Mouse (Mus musculus): Measurements from ENCODE around the gene Esrrg.

The Esrrg gene

DNA sequence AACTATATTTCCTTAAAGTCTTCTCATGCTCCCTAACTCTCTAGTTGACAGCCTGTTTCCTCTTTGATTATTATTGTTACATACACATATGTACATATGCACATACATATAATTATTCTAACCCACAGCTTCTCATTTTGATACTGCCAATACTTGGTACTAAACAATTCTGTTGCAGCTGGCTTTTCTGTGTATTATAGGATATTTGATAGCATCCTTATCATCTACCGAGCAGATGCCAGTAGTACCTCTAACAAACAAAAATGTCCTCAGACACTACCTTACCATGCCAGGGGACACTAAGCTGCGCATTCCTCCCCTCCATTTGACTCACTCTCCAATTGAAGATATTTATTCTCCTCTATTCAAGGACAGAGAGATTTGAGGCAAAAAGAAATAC lies 543.4 kb downstream of the Esrrg start:
- DNase-seq (ENCODE audit: low read depth, low spot score), result no peak

DNA sequence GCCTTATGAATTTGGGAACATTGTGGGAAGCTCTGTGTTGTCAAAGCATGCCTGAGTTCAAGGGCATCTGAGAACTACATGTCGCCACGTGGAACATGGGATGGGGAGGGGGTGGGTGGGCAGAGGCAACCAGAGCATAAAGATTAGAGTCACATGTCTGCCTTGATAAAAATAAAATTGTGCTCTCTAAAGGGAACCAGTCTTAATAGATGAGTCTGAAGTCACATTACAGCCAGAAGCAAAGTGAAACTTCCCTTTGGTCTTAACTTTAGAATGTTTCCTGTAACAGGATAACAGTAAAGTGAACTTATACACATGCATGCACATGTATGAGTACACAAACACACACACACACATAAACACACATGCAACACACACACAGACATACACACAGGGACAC lies 545.1 kb downstream of the Esrrg start:
- no peak for DNase-seq (ENCODE audit: low read depth, low spot score)

DNA sequence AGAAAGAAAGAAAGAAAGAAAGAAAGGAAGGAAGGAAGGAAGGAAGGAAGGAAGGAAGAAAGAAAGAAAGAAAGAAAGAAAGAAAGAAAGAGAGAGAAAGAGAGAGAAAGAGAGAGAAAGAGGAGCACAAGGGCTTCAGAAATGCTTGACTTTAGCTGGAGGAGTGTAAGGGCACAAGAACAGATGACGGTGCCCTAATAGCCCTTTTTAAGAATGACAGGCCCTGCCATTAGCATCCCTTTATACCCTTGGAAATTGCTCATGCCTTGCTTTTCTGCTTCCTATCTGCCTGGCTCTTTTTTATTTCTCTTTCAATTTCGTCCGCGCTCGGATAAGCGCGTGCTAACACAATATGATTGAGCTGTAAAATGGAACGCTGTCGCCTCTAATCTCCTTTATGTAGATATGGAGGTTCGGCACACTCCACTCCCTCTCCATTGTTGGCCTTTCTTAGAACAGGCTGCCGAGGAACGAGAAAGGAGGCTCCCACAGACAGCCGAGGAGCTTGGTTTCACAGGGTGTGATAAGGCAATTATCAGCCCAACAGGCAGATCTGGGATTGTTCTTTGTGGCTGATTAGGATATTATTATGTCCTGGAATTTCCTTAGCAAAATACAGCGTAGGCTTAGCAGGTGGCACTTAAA lies 546.0 kb downstream of the Esrrg start:
- DNase-seq (ENCODE audit: low read depth, low spot score), result no peak

DNA sequence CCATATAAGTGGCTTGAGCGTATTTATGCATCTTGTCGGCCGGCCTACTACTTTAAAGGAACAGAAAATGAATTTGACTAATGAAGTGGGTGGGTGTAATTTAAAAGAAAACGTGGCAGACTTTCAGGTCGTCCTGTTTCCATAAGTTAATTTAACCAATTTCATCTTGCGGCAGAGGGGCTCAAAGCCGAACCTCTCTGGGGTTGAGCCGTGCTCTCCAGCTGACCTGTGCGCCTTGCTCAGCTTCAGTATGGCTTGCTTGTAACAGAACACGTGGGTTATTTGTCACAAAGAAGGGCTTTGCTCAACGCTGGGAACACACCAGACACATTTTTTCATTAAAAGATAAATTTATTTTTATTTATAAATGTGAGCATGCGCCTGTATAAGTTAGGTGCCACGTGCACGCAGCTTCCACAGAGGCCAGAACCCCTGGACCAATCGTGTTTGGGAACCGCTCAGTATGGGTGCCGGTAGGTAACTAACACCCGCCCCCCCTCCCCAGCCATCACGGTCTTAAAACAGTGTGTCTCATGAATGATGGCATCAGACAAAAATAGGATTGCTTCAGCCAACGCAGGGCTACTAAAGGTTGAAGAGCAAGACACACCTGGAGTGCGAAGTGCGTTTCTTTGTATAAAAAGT lies 546.7 kb downstream of the Esrrg start:
- no peak for DNase-seq (ENCODE audit: low read depth, low spot score)

DNA sequence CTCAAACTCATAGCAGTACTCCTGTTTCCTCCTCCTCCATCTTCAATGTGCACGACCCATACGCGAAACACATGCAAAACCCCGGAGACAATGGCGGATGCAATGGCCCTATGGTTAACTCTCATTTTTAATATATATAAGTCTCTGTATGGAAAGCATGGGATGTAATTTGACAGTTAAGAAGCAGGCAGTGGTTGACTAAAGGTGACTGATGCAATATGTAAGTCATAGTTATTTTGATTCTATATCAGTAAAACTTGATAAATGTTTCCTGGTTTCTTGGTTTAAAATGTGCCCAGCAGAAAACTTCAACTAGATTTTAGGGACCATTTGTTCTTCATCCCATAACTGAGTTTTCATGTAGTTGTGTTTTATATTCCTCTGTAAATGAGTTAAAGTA lies 547.9 kb downstream of the Esrrg start:
- DNase-seq (ENCODE audit: low read depth, low spot score), result no peak

DNA sequence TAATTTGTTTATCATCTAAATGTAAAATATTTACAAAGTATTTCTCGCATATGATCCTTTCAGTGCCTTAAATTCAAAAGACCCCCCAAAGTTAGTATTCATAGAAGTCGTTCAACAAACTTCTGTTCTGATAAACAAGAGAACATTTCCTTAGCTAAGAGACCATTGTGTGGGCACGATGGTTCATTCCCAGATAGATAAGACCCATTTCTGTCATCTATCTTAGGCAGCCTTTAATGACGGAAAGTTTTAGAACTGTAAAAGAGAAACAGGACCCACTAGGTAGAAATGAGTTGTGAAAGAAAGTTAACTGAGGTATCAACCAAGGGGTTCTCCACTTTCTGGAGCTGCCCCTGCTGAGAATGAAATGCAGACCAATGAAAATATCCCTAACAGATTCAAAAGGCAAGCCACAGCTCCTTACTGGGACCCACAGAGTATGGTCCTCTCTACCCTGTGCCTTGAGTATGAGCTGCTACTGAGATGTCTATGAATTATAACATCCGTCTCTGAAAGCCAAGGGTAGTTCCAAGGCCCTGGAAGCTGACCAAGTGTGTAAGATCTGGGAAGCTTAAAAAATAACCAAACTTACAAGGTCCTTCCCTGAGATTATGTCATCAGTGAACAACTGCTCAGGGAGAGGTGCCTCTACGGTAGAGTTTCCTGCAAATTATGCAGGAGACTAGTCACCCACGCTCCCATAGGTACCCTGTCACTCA lies 548.8 kb downstream of the Esrrg start:
- DNase-seq (ENCODE audit: low read depth, low spot score), result no peak

DNA sequence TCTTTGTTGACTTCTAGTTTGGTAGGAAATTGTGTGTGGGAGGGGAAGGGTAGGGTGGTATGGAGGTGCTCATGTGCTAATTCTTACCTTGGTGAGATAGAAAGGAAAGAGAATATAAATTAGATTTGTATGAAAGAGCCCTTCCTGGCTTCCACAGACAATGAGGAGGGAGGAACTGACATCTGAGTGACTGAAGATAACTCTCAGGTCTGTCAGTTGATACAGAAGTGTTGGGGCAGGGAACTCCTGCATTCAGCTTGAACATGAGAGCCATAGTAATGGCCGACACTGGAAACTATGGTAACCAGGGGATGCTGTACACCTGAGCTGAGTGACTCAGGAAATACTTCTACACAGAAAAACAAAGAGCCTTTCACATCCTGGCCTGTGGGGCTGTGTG lies 550.1 kb downstream of the Esrrg start:
- no peak for DNase-seq (ENCODE audit: low read depth, low spot score)

DNA sequence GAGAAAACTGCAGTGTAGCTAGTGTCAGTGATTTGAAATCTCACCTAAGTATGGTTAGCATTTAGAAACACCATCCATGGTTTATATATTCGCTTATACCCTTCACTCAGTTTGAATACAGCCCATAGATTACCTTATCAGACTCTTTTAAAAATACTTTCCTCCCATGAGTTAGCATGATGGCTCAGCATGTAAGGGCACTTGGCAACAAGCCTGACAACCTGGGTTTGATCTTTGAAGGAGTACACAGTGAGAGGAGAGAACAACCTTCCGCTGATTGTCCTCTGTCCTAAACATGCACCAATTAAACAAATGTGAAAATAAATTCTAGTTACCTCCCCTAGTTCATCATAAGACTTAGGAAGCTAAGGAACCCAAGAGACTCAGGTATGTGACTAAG lies 550.5 kb downstream of the Esrrg start:
- DNase-seq (ENCODE audit: low read depth, low spot score), result no peak

DNA sequence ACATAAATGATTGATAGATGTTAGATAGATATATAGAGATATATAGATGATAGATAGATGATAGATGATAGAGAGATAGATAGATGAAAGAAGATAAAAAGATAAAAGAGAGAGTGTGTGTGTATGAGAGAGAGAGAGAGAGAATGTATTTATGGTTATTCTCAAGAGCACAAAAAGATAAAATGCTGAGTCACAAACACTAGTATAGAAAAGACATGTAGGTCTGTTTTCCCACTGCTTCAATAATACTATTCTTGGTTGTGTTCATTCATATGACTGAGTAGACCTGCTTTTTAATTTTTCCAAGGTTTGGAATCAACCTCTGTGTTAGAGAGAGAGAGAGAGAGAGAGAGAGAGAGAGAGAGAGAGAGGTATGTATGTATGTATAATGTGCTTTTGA lies 554.5 kb downstream of the Esrrg start:
- no peak for DNase-seq (ENCODE audit: low read depth, low spot score)

DNA sequence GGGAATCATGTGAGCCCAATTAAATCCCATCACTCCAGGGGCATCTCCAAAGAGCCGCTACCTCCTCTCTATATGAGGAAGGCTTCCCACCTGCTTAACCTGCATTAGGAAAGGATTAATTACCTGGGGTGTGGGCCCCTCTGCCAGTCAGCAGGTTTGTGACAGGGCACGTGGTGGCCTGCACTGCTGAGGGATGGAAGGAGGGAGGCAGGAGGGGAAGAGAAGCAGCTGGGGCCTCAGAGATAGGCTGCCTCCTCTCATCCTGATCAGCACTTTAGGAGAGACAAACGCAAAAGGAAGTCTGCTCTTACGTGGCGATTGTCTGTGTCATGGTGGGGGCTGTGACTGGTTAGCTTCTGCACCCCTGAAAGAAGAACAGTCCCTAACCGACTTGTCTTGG lies 555.7 kb downstream of the Esrrg start:
- DNase-seq (ENCODE audit: low read depth, low spot score), result no peak

DNA sequence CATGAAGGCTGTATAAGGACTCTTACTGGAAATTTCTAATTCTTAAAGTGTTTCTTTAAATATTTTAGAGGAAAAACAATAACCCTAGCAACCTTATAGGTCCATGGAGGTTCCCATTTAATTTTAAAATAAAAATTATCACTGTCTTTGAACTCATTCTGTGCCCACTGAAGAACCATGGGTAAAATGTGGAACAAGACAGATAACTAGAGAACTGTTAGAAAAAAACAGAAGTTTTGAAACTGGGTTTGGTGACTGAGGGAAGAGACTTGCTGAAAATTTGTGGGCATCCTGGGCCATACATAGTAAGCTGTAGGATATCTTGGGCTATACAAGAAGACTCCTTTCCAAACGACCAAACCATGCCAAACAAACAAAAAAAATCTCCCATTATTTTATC lies 565.3 kb downstream of the Esrrg start:
- DNase-seq (ENCODE audit: low read depth, low spot score), result no peak

DNA sequence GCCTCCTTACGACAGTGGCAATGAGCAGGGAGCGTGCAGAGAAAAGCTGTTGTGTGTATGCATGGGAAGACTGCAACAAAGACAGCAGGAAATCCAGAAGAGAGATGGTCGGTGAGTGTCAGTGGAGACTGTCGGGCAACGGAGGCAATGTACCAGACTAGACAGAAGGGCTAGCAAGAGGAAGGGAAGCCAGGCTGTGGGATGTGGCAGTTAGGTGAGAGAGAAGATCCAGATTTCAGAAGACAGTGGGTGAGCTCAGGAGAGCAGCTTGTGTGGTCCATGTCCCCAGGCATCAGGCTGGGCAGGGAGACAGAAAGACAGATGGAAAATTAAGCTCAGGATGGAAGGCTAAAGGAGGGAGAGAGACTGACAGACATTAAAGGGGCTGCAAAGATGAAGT lies 574.4 kb downstream of the Esrrg start:
- no peak for DNase-seq (ENCODE audit: low read depth, low spot score)

DNA sequence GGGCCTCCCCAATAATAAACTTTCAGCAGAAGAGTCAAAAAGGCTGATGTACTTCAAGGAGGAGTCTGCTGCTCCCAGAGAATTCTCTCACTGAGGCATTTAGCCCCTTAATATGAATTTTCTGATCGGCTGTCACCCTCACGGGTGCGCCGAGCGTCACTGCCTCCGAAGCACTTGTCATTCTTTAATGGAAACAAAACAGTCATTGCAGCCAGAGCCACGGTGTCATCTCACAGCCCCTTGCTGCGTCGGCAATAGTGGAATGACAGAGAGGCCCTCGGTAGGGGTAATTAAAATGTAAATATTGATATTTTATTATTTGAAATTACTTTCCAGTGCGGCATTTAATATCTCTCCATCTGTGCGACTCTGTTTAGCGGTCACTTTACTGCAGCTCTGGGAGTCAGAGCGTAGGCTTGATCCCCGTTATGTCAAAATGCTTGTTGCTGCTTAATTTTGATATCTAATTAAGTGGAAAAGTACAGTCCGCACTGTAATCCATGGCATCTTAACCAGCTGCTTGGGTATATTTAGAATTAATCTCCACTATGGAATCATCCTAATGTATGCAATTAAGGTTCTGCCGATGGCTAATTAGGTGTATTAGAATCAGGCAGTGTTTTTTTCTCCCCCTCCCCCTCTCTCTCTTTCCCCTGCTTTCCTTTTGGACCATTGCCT lies 578.0 kb downstream of the Esrrg start:
- no peak for DNase-seq (ENCODE audit: low read depth, low spot score)

DNA sequence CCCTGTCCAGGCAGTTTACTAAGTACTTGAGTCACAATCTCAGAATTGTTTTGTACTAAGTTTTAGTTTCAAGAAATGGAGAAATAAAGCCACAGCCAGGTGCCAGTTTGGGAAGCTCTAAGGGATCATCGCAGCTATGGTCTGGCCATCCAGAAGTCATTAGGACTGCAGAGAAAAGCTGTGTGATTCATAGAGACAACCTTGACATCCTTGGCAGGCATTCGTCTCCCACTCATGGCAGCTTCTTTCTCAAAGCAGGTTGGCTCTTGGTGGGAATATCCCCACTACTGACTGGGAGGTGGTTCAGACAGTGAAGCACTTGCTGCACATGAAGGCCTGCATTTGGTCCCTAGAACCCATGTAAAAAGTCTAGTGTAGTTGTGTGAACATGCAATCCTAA lies 584.4 kb downstream of the Esrrg start:
- no peak for DNase-seq (ENCODE audit: low read depth, low spot score)

DNA sequence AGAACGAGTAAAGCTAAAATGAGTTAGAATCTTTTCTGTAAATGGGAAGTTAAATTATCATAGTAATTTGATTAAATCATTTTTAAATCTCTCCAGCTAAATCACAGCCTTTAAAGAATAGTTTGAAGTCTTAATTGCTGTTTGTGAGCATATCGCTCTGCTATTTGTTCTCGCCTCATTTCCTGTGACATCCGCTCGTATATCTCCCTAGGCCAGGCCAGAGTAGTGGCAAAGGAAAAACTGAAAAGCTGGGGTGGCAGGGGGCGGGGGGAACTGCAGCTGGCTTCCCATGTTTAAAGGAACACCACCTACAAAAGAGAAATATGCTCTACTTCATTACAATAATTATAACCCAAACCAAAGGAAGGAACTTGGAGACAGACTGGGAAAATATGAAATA lies 598.8 kb downstream of the Esrrg start:
- DNase-seq (ENCODE audit: low read depth, low spot score), result peak; percentile 15

DNA sequence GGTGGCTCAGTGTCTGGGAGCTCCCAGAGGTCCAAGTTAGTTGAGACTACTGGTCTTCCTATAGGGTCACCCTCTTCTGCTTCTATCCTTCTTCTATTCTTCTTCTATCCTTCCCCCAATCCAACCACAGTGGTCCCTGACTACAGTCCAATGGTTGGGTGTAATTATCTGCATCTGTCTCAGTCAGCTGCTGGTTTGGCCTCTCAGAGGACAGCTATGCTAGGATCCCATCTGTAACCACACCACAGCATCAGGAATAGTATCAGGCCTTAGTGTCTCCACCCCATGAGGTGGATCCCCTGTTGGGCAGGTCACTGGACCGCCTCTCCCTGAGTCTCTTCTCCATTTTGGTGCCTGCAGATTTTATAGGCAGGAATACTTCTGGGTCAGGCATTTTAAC lies 600.4 kb downstream of the Esrrg start:
- no peak for DNase-seq (ENCODE audit: low read depth, low spot score)

DNA sequence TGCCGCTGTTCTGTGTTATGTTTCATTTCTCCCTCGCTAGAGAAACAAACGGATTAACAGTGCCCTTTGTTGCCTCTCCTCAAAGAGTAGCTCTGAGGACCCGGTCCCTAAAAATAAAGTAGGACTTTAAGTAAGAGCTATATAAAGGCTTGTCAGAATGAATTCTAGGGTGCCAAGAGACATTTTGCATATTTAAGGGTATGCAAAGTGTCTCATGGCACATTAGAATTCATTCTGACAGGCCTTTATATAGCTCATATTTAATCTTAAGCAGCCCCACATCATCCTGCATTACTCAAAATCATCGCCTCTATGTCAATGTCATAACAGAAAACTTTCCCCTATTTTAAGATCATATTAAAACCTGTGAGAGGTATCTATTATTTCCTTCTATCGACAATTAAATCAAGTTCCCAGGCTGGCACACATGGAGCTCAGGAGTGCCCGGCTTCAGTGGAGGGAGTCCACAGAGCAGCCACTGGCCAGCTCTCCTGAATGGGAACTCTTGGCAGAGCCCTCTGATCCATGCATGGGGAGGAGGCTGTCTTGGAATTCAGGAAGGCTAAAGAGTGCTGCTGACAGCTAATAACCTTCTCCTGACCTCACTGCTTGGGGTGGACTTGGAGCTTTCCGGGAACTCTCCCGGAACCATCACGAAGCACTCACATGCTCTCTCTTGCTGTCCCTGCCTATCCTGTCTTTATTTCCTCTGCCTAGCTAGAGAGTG lies 606.5 kb downstream of the Esrrg start:
- peak; percentile 16 for DNase-seq (ENCODE audit: low read depth, low spot score)

DNA sequence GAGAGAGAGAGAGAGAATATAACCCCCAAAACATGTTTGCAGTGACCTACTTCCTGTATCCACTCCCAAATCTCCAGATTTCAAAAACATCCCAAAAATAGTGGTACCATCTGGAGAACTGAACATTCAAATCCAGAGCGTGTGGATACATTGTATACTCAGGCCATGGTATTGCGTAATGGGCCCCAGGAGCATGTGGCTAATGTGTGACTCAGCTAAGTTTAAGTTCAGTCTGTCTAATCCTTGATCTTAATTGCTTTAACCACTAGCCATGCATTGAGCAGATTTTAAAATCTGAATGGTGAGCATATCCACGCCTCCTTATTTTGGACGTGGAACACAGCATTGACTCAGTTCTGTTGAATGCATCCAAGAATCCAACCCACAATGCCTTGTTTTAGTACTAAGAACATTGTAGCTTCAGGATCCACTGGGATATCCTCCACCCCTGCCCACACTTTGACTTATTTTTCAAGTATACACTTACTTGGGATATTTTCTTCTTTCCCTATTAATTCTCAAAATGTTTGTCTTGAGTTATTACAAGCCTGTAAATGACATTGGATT lies 612.7 kb downstream of the Esrrg start:
- DNase-seq (ENCODE audit: low read depth, low spot score), result no peak

DNA sequence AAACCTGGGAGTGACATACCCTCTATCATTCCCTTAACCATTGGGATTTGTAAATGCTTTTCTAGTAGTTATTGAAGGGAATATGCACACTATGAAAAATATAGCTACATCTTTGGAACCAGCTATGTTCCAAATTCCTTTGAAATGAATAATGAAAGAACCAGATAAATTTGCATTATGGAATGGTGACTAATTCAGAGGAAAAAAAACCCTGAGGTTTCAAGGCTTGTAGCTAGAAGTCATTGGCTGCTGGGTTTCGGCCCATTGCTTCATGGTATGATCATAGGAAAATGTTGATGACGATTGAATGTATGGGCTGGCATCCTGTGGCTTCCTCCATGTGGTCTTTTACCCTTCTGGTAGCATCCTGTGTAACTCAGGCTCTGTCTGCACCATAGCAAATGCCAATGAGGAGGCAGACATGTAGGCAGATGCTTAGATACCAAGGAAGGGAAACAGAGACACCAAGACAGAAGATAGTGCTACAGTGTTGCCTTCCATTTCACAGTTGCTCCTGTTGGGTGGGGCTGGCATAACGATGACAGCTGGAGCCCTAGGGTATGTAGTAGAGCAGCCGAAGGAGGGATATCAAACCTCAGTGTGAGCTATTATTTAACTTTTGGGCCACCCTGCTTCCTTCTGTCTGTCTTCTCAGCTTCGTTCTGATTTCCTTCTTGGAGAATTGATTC lies 624.6 kb downstream of the Esrrg start:
- DNase-seq (ENCODE audit: low read depth, low spot score), result no peak

DNA sequence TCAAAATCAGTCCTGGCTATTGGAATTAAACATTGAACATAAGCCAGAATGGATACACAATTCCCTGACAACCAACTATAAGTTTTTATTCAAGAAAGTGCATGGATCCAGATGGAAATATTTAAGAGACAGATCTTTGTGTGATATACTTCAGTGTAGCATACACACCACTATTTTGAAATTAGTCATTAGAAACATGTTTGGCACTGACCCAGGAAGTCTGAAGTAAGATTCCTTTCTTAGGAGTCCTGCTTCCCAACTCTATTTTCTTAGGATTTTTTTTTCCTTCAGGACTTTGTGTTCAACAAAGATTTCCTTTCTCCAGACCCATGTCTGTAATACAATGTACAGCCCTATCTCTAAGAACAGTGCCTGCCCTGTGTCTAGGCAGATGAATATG lies 630.0 kb downstream of the Esrrg start:
- no peak for DNase-seq (ENCODE audit: low read depth, low spot score)

DNA sequence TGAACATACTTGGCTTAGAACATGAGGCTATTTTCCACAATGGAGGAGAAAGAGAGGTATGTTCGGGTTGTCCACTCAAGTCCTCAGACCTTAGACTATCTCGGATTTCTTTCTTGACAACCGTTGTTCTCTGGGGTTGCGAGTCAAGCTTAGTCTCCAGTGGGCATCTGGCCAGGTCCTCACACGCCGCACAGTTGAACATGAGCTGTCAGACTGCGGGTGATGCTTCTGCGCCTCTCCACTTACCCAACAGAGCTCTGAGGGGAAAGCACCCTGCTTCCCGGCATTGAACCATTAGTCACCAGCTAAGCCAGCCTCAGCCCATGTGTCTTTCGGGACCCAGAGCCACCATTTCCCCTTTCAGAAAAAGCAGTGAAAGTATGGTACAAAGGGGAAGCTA lies 633.2 kb downstream of the Esrrg start:
- DNase-seq (ENCODE audit: low read depth, low spot score), result no peak
